In genomic region chr6:124685606-124686386, GRCm38 (mm10) we compare ENCODE assay signal across 17 mouse cellular contexts. TPM values are rescaled to one million over a fixed set of nuclear protein-coding genes. Genes with fewer than 3 reads are reported as not detected.
DNase-seq lines count a peak whose midpoint lies in the region; ATAC-seq and TF ChIP-seq lines count a peak whose summit lies in the region.
"Had no signal": no experiment of that assay in that cellular context is flagged by ENCODE, and none has a peak within 500 bp of the region (broad histone marks: within the 10 kb centered on the region; RNA-seq: fewer than 3 reads in every experiment).

No protein-coding gene starts in this region.

- no peaks in the 10 kb centered on the region for H3K9me3 ChIP-seq in intestine, postnatal 0 days (ENCODE audit: control insufficient read depth)
- H3K9me3 ChIP-seq: embryonic facial prominence, embryonic 12.5 days; hindbrain, embryonic 13.5 days; limb, embryonic 12.5 days; midbrain, embryonic 10.5 days had no signal

- H3K4me1 ChIP-seq in intestine, postnatal 0 days (replicated peaks; ENCODE audit: control insufficient read depth, insufficient read depth, low read length): no peaks in the 10 kb centered on the region
- H3K4me1 ChIP-seq: embryonic facial prominence, embryonic 12.5 days; hindbrain, embryonic 13.5 days; limb, embryonic 12.5 days; midbrain, embryonic 10.5 days had no signal

- intact Hi-C loops in gastrocnemius, postnatal 36 days (cut with DNase I): no loop called here

- H3K9ac ChIP-seq in intestine, postnatal 0 days (ENCODE audit: low read depth, low read length): no peak overlapping the region
- H3K9ac ChIP-seq: embryonic facial prominence, embryonic 12.5 days; hindbrain, embryonic 13.5 days; limb, embryonic 12.5 days had no signal

- no peak for TF ChIP-seq CTCF in intestine, postnatal 0 days (IDR thresholded peaks at IDR 0.05; ENCODE audit: low read depth)

- 53% methylated on average over 12 of the region's 12 CpGs for WGBS in intestine, postnatal 0 days

- H3K27me3 ChIP-seq in intestine, postnatal 0 days (replicated peaks; ENCODE audit: control insufficient read depth, insufficient read depth, low read length): no peaks in the 10 kb centered on the region
- H3K27me3 ChIP-seq: embryonic facial prominence, embryonic 12.5 days; hindbrain, embryonic 13.5 days; limb, embryonic 12.5 days had no signal

- DNase-seq in 416B (ENCODE audit: low read depth) (peak; percentile 88), MEL-GATA-1-ER (ENCODE audit: extremely low read depth, low read depth) (peak; percentile 95)
- DNase-seq in cerebellum, adult 9-10 months: no peak
- no peak for DNase-seq in gastrocnemius, postnatal 36 days
- DNase-seq: cerebellum, postnatal 25 days; kidney, adult 9 months; layer of hippocampus, postnatal 36 days; spleen, adult 18-20 months had no signal

- H3K36me3 ChIP-seq in intestine, postnatal 0 days (ENCODE audit: control insufficient read depth, insufficient read depth): no peaks in the 10 kb centered on the region; the same call in 1 of the 2 replicates
- H3K36me3 ChIP-seq: embryonic facial prominence, embryonic 12.5 days; limb, embryonic 12.5 days; midbrain, embryonic 10.5 days had no signal

- peak overlapping the region; percentile 60 for H3K27ac ChIP-seq in intestine, postnatal 0 days (ENCODE audit: low read depth, low read length)
- H3K27ac ChIP-seq: embryonic facial prominence, embryonic 12.5 days; hindbrain, embryonic 13.5 days; limb, embryonic 12.5 days; midbrain, embryonic 10.5 days had no signal

- no peak overlapping the region for H3K4me3 ChIP-seq in intestine, postnatal 0 days (ENCODE audit: low read depth, low read length)
- H3K4me3 ChIP-seq: embryonic facial prominence, embryonic 12.5 days; hindbrain, embryonic 13.5 days; limb, embryonic 12.5 days; midbrain, embryonic 10.5 days had no signal

- ATAC-seq in intestine, postnatal 0 days: peak; percentile 72
- peak; percentile 74 for ATAC-seq in megakaryocyte progenitor cell, adult 5-6 weeks (replicated peaks; ENCODE audit: poor library complexity)
- no peak for ATAC-seq in erythroblast, adult 5-6 weeks (replicated peaks; ENCODE audit: low FRiP score, poor library complexity, severe bottlenecking)
- ATAC-seq: lung, postnatal 0 days had no signal

- H3K4me2 ChIP-seq in intestine, postnatal 0 days (replicated peaks; ENCODE audit: low read depth): no peak overlapping the region
- H3K4me2 ChIP-seq: embryonic facial prominence, embryonic 12.5 days; hindbrain, embryonic 13.5 days; limb, embryonic 12.5 days had no signal

RNA-seq across cellular contexts. Expression of gene Lpcat3, which starts 23.0 kb away (rescaled TPM):
- polyA plus RNA-seq in intestine, postnatal 0 days (2015; fragmentation: Nextera tagmentation; extraction: Ambion mirVana): 209 and 212 TPM in 2 replicates
- 38.4 and 40.7 TPM in 2 replicates for total RNA-seq in megakaryocyte progenitor cell, adult 5-6 weeks (2015)
- 27.8 and 28.8 TPM in 2 replicates for total RNA-seq in megakaryocyte progenitor cell, adult 5-6 weeks (2017)
- total RNA-seq in erythroblast, adult 5-6 weeks (2015; ENCODE audit: low replicate concordance): 118 and 141 TPM in 2 replicates
- 81.5 and 135 TPM in 2 replicates for total RNA-seq in erythroblast, adult 5-6 weeks (2017; ENCODE audit: low replicate concordance)
- 10 to 100 TPM; 16.3 to 18.3 TPM for total RNA-seq in gastrocnemius, postnatal 36 days (2021)

RNA-seq across cellular contexts. Expression of gene Emg1, which starts 26.2 kb away (rescaled TPM):
- 96.6 and 97.3 TPM in 2 replicates for polyA plus RNA-seq in intestine, postnatal 0 days (2015; fragmentation: Nextera tagmentation; extraction: Ambion mirVana)
- 204 and 205 TPM in 2 replicates for total RNA-seq in megakaryocyte progenitor cell, adult 5-6 weeks (2015)
- total RNA-seq in megakaryocyte progenitor cell, adult 5-6 weeks (2017): 304 and 317 TPM in 2 replicates
- 65.1 and 66.0 TPM in 2 replicates for total RNA-seq in erythroblast, adult 5-6 weeks (2015; ENCODE audit: low replicate concordance)
- 35.8 and 37.2 TPM in 2 replicates for total RNA-seq in erythroblast, adult 5-6 weeks (2017; ENCODE audit: low replicate concordance)
- 10 to 100 TPM; 51.9 to 53.8 TPM for total RNA-seq in gastrocnemius, postnatal 36 days (2021)

RNA-seq across cellular contexts. Expression of gene Phb2, which starts 26.3 kb away (rescaled TPM):
- polyA plus RNA-seq in intestine, postnatal 0 days (2015; fragmentation: Nextera tagmentation; extraction: Ambion mirVana): 249 and 255 TPM in 2 replicates
- total RNA-seq in megakaryocyte progenitor cell, adult 5-6 weeks (2015): 229 and 271 TPM in 2 replicates
- 335 and 374 TPM in 2 replicates for total RNA-seq in megakaryocyte progenitor cell, adult 5-6 weeks (2017)
- 44.2 and 79.4 TPM in 2 replicates for total RNA-seq in erythroblast, adult 5-6 weeks (2015; ENCODE audit: low replicate concordance)
- 70.3 and 70.7 TPM in 2 replicates for total RNA-seq in erythroblast, adult 5-6 weeks (2017; ENCODE audit: low replicate concordance)
- total RNA-seq in gastrocnemius, postnatal 36 days (2021): 100 to 1,000 TPM; 140 to 161 TPM

RNA-seq across cellular contexts. Expression of gene C1s2, which starts 49.9 kb away (rescaled TPM):
- not detected in 2 replicates for polyA plus RNA-seq in intestine, postnatal 0 days (2015; fragmentation: Nextera tagmentation; extraction: Ambion mirVana)
- total RNA-seq in megakaryocyte progenitor cell, adult 5-6 weeks (2015): not detected in 2 replicates
- total RNA-seq in megakaryocyte progenitor cell, adult 5-6 weeks (2017): not detected in 2 replicates
- not detected in 2 replicates for total RNA-seq in erythroblast, adult 5-6 weeks (2015; ENCODE audit: low replicate concordance)
- not detected in 2 replicates for total RNA-seq in erythroblast, adult 5-6 weeks (2017; ENCODE audit: low replicate concordance)
- total RNA-seq in gastrocnemius, postnatal 36 days (2021): under 1 TPM; 0.32 to 0.56 TPM
- polyA plus RNA-seq: embryonic facial prominence, embryonic 12.5 days; forebrain, embryonic 11.5 days; limb, embryonic 12.5 days had no signal

RNA-seq across cellular contexts. Expression of gene Ptpn6, which starts 52.7 kb away (rescaled TPM):
- polyA plus RNA-seq in intestine, postnatal 0 days (2015; fragmentation: Nextera tagmentation; extraction: Ambion mirVana): 17.4 TPM in 2 replicates
- 115 and 121 TPM in 2 replicates for total RNA-seq in megakaryocyte progenitor cell, adult 5-6 weeks (2015)
- total RNA-seq in megakaryocyte progenitor cell, adult 5-6 weeks (2017): 398 and 466 TPM in 2 replicates
- 57.8 and 60.2 TPM in 2 replicates for total RNA-seq in erythroblast, adult 5-6 weeks (2015; ENCODE audit: low replicate concordance)
- 142 and 156 TPM in 2 replicates for total RNA-seq in erythroblast, adult 5-6 weeks (2017; ENCODE audit: low replicate concordance)
- total RNA-seq in gastrocnemius, postnatal 36 days (2021): 1 to 10 TPM in 1 of 2 experiments, under 1 TPM in 1; 0.64 to 2.5 TPM

Comparison
In these comparisons a context has a peak if more than half of its experiments do, and no peak if none do; other contexts are left out.
1. DNase-seq: peak in 416B (single experiment) and MEL-GATA-1-ER (single experiment); none in cerebellum, adult 9-10 months (single experiment) and gastrocnemius, postnatal 36 days (0 of 2).